Mouse (Mus musculus): ENCODE data around the gene Fam234b. TPM values are rescaled to one million over a fixed set of nuclear protein-coding genes. Genes with fewer than 3 reads are reported as not detected.
A peak's percentile ranks its signal among the peaks of the same experiment; 100 is the strongest.

Fam234b gene
- polyA plus RNA-seq (2014; fragmentation: Nextera tagmentation; extraction: Ambion mirVana): 29.8 and 34.2 TPM in 2 replicates

DNA sequence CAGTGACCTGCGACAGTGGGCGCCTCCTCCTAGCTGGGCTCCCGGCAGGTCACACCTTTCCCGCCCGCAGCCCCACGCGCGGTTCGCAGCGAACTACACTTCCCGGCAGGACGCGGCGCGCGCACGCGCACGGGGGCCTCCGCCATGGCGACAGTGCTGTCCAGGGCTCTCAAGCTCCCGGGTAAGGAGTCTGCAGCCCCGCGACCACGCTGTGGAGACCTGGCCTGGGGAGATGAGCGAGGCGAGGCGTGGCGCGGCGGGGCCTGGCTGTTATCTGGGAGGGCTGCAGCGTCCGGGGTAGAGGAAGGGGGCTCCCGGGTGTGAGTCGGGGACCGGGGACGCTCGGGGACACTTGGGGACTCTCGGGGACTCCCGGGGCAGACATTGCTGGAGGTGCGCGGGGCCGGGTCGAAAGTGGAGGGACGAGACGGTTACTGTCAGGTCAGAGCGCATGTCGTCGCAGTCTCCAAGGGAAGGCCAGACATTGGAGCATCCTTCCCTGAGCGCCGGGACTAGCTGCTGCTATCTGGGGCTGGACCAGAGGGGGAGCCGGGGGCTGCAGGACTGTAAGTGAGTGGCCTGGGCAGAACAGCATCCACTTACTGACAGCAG lies at the start of gene Fam234b, which contains the start of gene Hebp1:
Gene Fam234b (plus strand): TSS at position 57 of the 612 bp plus-strand sequence.
Gene Hebp1 (minus strand): TSS at position 102 of the 612 bp plus-strand sequence.
- Histone ChIP-seq H3K4me2 (replicated peaks; ENCODE audit: low read depth, low read length) (peak within 1 kb of the TSS; percentile 65), H3K27ac (ENCODE audit: low read depth, low read length) (peak within 1 kb of the TSS; percentile 37; the same call in 1 of the 2 replicates), H3K9me3 (ENCODE audit: control insufficient read depth, low read length) (no peaks in the 10 kb centered on the region), H3K27me3 (ENCODE audit: control insufficient read depth, insufficient read depth, low read length) (no peaks in the 10 kb centered on the region), H3K4me3 (ENCODE audit: low read length) (peak within 1 kb of the TSS; percentile 59), H3K4me1 (ENCODE audit: control insufficient read depth, insufficient read depth, low read length) (peaks cover 6% of the 10 kb centered on the region; the same call in 1 of the 2 replicates), H3K9ac (ENCODE audit: low read depth, low read length) (peak within 1 kb of the TSS; percentile 68), H3K36me3 (ENCODE audit: control insufficient read depth, insufficient read depth, low read length) (no peaks in the 10 kb centered on the region)
- ATAC-seq (ENCODE audit: low FRiP score, low TSS enrichment): peak; percentile 91
- under 1% methylated on average over 52 of the region's 52 CpGs for WGBS

- no peaks in the 10 kb centered on the region for H3K9me3 ChIP-seq (ENCODE audit: control insufficient read depth, low read length)
- no peak overlapping the region for H3K9ac ChIP-seq (ENCODE audit: low read depth, low read length)
- WGBS: 48% methylated on average over 1 of the region's 1 CpGs
- H3K4me2 ChIP-seq (replicated peaks; ENCODE audit: low read depth, low read length): no peak overlapping the region
- no peaks in the 10 kb centered on the region for H3K4me1 ChIP-seq (ENCODE audit: control insufficient read depth, insufficient read depth, low read length)
- no peak overlapping the region for H3K4me3 ChIP-seq (ENCODE audit: low read length)
- no peaks in the 10 kb centered on the region for H3K27me3 ChIP-seq (ENCODE audit: control insufficient read depth, insufficient read depth, low read length)
- no peak overlapping the region for H3K27ac ChIP-seq (ENCODE audit: low read depth, low read length)
- no peaks in the 10 kb centered on the region for H3K36me3 ChIP-seq (ENCODE audit: control insufficient read depth, insufficient read depth, low read length)
- no peak for ATAC-seq (ENCODE audit: low FRiP score, low TSS enrichment)
Observed at GRCm38 (mm10) chr6:135148506-135148905, 49.3 kb upstream of the Fam234b start.

GRCm38 (mm10) chr6:135149175-135149574 lies 48.6 kb upstream of the Fam234b start:
- H3K4me2 ChIP-seq (replicated peaks; ENCODE audit: low read depth, low read length): no peak overlapping the region
- no peaks in the 10 kb centered on the region for H3K36me3 ChIP-seq (ENCODE audit: control insufficient read depth, insufficient read depth, low read length)
- H3K4me1 ChIP-seq (ENCODE audit: control insufficient read depth, insufficient read depth, low read length): no peaks in the 10 kb centered on the region
- H3K27me3 ChIP-seq (ENCODE audit: control insufficient read depth, insufficient read depth, low read length): no peaks in the 10 kb centered on the region
- ATAC-seq (ENCODE audit: low FRiP score, low TSS enrichment): peak; percentile 7; the same call in 1 of the 2 replicates
- 77% methylated on average over 4 of the region's 4 CpGs for WGBS
- H3K4me3 ChIP-seq (ENCODE audit: low read length): no peak overlapping the region
- H3K9me3 ChIP-seq (ENCODE audit: control insufficient read depth, low read length): no peaks in the 10 kb centered on the region
- no peak overlapping the region for H3K9ac ChIP-seq (ENCODE audit: low read depth, low read length)
- H3K27ac ChIP-seq (ENCODE audit: low read depth, low read length): no peak overlapping the region

GRCm38 (mm10) chr6:135149722-135150121 lies 48.1 kb upstream of the Fam234b start:
- H3K36me3 ChIP-seq (ENCODE audit: control insufficient read depth, insufficient read depth, low read length): no peaks in the 10 kb centered on the region
- H3K9ac ChIP-seq (ENCODE audit: low read depth, low read length): no peak overlapping the region
- H3K27ac ChIP-seq (ENCODE audit: low read depth, low read length): no peak overlapping the region
- 84% methylated on average over 4 of the region's 4 CpGs for WGBS
- H3K9me3 ChIP-seq (ENCODE audit: control insufficient read depth, low read length): no peaks in the 10 kb centered on the region
- H3K27me3 ChIP-seq (ENCODE audit: control insufficient read depth, insufficient read depth, low read length): no peaks in the 10 kb centered on the region
- H3K4me1 ChIP-seq (ENCODE audit: control insufficient read depth, insufficient read depth, low read length): no peaks in the 10 kb centered on the region
- no peak overlapping the region for H3K4me3 ChIP-seq (ENCODE audit: low read length)
- H3K4me2 ChIP-seq (replicated peaks; ENCODE audit: low read depth, low read length): no peak overlapping the region
- peak; percentile 36; the same call in 1 of the 2 replicates for ATAC-seq (ENCODE audit: low FRiP score, low TSS enrichment)

GRCm38 (mm10) chr6:135150311-135150710 lies 47.5 kb upstream of the Fam234b start:
- Histone ChIP-seq H3K4me2 (replicated peaks; ENCODE audit: low read depth, low read length) (no peak overlapping the region), H3K4me1 (ENCODE audit: control insufficient read depth, insufficient read depth, low read length) (no peaks in the 10 kb centered on the region), H3K36me3 (ENCODE audit: control insufficient read depth, insufficient read depth, low read length) (no peaks in the 10 kb centered on the region), H3K27ac (ENCODE audit: low read depth, low read length) (no peak overlapping the region), H3K9me3 (ENCODE audit: control insufficient read depth, low read length) (no peaks in the 10 kb centered on the region), H3K4me3 (ENCODE audit: low read length) (no peak overlapping the region), H3K9ac (ENCODE audit: low read depth, low read length) (no peak overlapping the region), H3K27me3 (ENCODE audit: control insufficient read depth, insufficient read depth, low read length) (no peaks in the 10 kb centered on the region)
- WGBS: 41% methylated on average over 5 of the region's 5 CpGs
- 0 out of 2 replicates have a peak, but pooled peaks have one; percentile 17 for ATAC-seq (ENCODE audit: low FRiP score, low TSS enrichment)

GRCm38 (mm10) chr6:135153719-135154118 lies 44.1 kb upstream of the Fam234b start:
- Histone ChIP-seq H3K4me2 (replicated peaks; ENCODE audit: low read depth, low read length) (no peak overlapping the region), H3K9me3 (ENCODE audit: control insufficient read depth, low read length) (no peaks in the 10 kb centered on the region), H3K9ac (ENCODE audit: low read depth, low read length) (no peak overlapping the region), H3K27ac (ENCODE audit: low read depth, low read length) (no peak overlapping the region), H3K27me3 (ENCODE audit: control insufficient read depth, insufficient read depth, low read length) (no peaks in the 10 kb centered on the region), H3K4me1 (ENCODE audit: control insufficient read depth, insufficient read depth, low read length) (no peaks in the 10 kb centered on the region), H3K4me3 (ENCODE audit: low read length) (no peak overlapping the region), H3K36me3 (ENCODE audit: control insufficient read depth, insufficient read depth, low read length) (no peaks in the 10 kb centered on the region)
- ATAC-seq (ENCODE audit: low FRiP score, low TSS enrichment): no peak
- 78% methylated on average over 5 of the region's 5 CpGs for WGBS

- Histone ChIP-seq H3K36me3 (ENCODE audit: control insufficient read depth, insufficient read depth, low read length) (no peaks in the 10 kb centered on the region), H3K4me2 (replicated peaks; ENCODE audit: low read depth, low read length) (no peak overlapping the region), H3K27ac (ENCODE audit: low read depth, low read length) (no peak overlapping the region), H3K27me3 (ENCODE audit: control insufficient read depth, insufficient read depth, low read length) (no peaks in the 10 kb centered on the region), H3K9me3 (ENCODE audit: control insufficient read depth, low read length) (no peaks in the 10 kb centered on the region), H3K4me1 (ENCODE audit: control insufficient read depth, insufficient read depth, low read length) (no peaks in the 10 kb centered on the region), H3K9ac (ENCODE audit: low read depth, low read length) (no peak overlapping the region), H3K4me3 (ENCODE audit: low read length) (no peak overlapping the region)
- no peak for ATAC-seq (ENCODE audit: low FRiP score, low TSS enrichment)
- 80% methylated on average over 8 of the region's 8 CpGs for WGBS
Observed at GRCm38 (mm10) chr6:135156597-135156996, 41.2 kb upstream of the Fam234b start.

- Histone ChIP-seq H3K9ac (ENCODE audit: low read depth, low read length) (no peak overlapping the region), H3K36me3 (ENCODE audit: control insufficient read depth, insufficient read depth, low read length) (no peaks in the 10 kb centered on the region), H3K4me2 (replicated peaks; ENCODE audit: low read depth, low read length) (no peak overlapping the region), H3K27ac (ENCODE audit: low read depth, low read length) (no peak overlapping the region), H3K27me3 (ENCODE audit: control insufficient read depth, insufficient read depth, low read length) (no peaks in the 10 kb centered on the region), H3K4me1 (ENCODE audit: control insufficient read depth, insufficient read depth, low read length) (no peaks in the 10 kb centered on the region), H3K4me3 (ENCODE audit: low read length) (no peak overlapping the region), H3K9me3 (ENCODE audit: control insufficient read depth, low read length) (no peaks in the 10 kb centered on the region)
- WGBS: 77% methylated on average over 4 of the region's 4 CpGs
- ATAC-seq (ENCODE audit: low FRiP score, low TSS enrichment): no peak
Observed at GRCm38 (mm10) chr6:135157496-135157895, 40.3 kb upstream of the Fam234b start.

DNA sequence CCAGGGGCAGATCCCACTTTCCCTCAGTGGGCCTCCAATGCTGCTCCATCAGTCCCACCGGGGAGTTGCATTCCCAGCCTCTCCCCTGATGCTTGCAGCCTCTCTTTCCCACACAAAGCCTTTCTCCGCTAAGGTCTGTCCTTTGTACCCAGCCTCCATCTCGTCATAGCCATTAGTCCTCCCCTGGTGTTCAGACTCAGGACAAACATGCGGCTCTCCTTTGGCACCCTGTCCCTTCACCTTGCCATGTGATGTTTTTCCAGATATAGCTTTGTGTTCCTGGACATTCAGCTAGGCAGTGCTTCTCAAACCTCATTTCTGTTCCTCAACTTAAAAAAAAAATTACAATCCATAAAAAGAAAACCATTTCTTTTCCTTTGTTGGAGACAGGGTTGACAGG lies 39.3 kb upstream of the Fam234b start:
- Histone ChIP-seq H3K9ac (ENCODE audit: low read depth, low read length) (no peak overlapping the region), H3K4me3 (ENCODE audit: low read length) (no peak overlapping the region)

More for the DNA sequence above, 39.3 kb upstream of the Fam234b start:
- Histone ChIP-seq H3K27ac (ENCODE audit: low read depth, low read length) (no peak overlapping the region), H3K9me3 (ENCODE audit: control insufficient read depth, low read length) (no peaks in the 10 kb centered on the region), H3K4me2 (replicated peaks; ENCODE audit: low read depth, low read length) (no peak overlapping the region), H3K4me1 (ENCODE audit: control insufficient read depth, insufficient read depth, low read length) (no peaks in the 10 kb centered on the region), H3K27me3 (ENCODE audit: control insufficient read depth, insufficient read depth, low read length) (no peaks in the 10 kb centered on the region), H3K36me3 (ENCODE audit: control insufficient read depth, insufficient read depth, low read length) (no peaks in the 10 kb centered on the region)
- no peak for ATAC-seq (ENCODE audit: low FRiP score, low TSS enrichment)
- 75% methylated on average over 4 of the region's 4 CpGs for WGBS

Data from kidney, embryonic 14.5 days (tissue).